Mouse (Mus musculus): ENCODE measurements at regions not wholly inside any gene's neighbourhood (a gene's known extent, or its start where the extent isn't known, plus 50 kb on each side); places are given as distances from the start of the nearest gene placed in this dataset.

GRCm38 (mm10) chr5:52092273-52092672 lies 98.0 kb downstream of the Dhx15 start:
- in situ Hi-C loops (cut with MboI, MseI), result no loop called here

GRCm38 (mm10) chr5:52088131-52088530 lies 102.2 kb downstream of the Dhx15 start:
- in situ Hi-C loops (cut with MboI, MseI), result no loop called here

- in situ Hi-C loops (cut with MboI, MseI), result no loop called here
Observed at GRCm38 (mm10) chr5:52086766-52087429, 103.4 kb downstream of the Dhx15 start.

GRCm38 (mm10) chr5:52080268-52080667 lies 110.0 kb downstream of the Dhx15 start:
- in situ Hi-C loops (cut with MboI, MseI), result no loop called here

GRCm38 (mm10) chr5:52077696-52078095 lies 112.6 kb downstream of the Dhx15 start:
- in situ Hi-C loops (cut with MboI, MseI), result loop anchor here (10.0 kb wide), 1 partner anchor 1593 kb away; no protein-coding TSS in a partner anchor

- in situ Hi-C loops (cut with MboI, MseI), result loop anchor here (10.0 kb wide), 1 partner anchor 1590 kb away; no protein-coding TSS in a partner anchor
Observed at GRCm38 (mm10) chr5:52075096-52075495, 115.2 kb downstream of the Dhx15 start.

- in situ Hi-C loops (cut with MboI, MseI), result no loop called here
Observed at GRCm38 (mm10) chr5:52064804-52065451, 125.4 kb downstream of the Dhx15 start.

GRCm38 (mm10) chr5:52062214-52062613 lies 128.1 kb downstream of the Dhx15 start:
- in situ Hi-C loops (cut with MboI, MseI), result no loop called here

GRCm38 (mm10) chr5:52061226-52061625 lies 129.1 kb downstream of the Dhx15 start:
- in situ Hi-C loops (cut with MboI, MseI), result no loop called here

GRCm38 (mm10) chr5:52057261-52057660 lies 133.1 kb downstream of the Dhx15 start:
- in situ Hi-C loops (cut with MboI, MseI), result no loop called here

GRCm38 (mm10) chr5:52052072-52052465 lies 138.2 kb downstream of the Dhx15 start:
- in situ Hi-C loops (cut with MboI, MseI), result no loop called here

- in situ Hi-C loops (cut with MboI, MseI), result no loop called here
Observed at GRCm38 (mm10) chr5:52051383-52052071, 138.8 kb downstream of the Dhx15 start.

GRCm38 (mm10) chr5:52048790-52049189 lies 141.5 kb downstream of the Dhx15 start:
- in situ Hi-C loops (cut with MboI, MseI), result no loop called here

GRCm38 (mm10) chr5:52046704-52047103 lies 143.6 kb downstream of the Dhx15 start:
- in situ Hi-C loops (cut with MboI, MseI), result no loop called here

- in situ Hi-C loops (cut with MboI, MseI), result no loop called here
Observed at GRCm38 (mm10) chr5:52044101-52044500, 146.2 kb downstream of the Dhx15 start.

- in situ Hi-C loops (cut with MboI, MseI), result no loop called here
Observed at GRCm38 (mm10) chr5:52041447-52041846, 148.9 kb downstream of the Dhx15 start.

GRCm38 (mm10) chr5:52040427-52041312 lies 149.6 kb downstream of the Dhx15 start:
- in situ Hi-C loops (cut with MboI, MseI), result no loop called here

GRCm38 (mm10) chr5:52035339-52035738 lies 155.0 kb downstream of the Dhx15 start:
- in situ Hi-C loops (cut with MboI, MseI), result no loop called here

GRCm38 (mm10) chr5:52027478-52027877 lies 162.8 kb downstream of the Dhx15 start:
- in situ Hi-C loops (cut with MboI, MseI), result no loop called here

- in situ Hi-C loops (cut with MboI, MseI), result no loop called here
Observed at GRCm38 (mm10) chr5:52026148-52026547, 164.2 kb downstream of the Dhx15 start.

- in situ Hi-C loops (cut with MboI, MseI), result no loop called here
Observed at GRCm38 (mm10) chr5:52023212-52023611, 167.1 kb downstream of the Dhx15 start.

GRCm38 (mm10) chr5:52016992-52017391 lies 173.3 kb downstream of the Dhx15 start:
- in situ Hi-C loops (cut with MboI, MseI), result no loop called here

All from T-helper 2 cell (primary cell).